In genomic region chr1:186702391-186703255, GRCm38 (mm10) we compare ENCODE assay signal across 8 mouse cellular contexts. TPM values are rescaled to one million over a fixed set of nuclear protein-coding genes. Genes with fewer than 3 reads are reported as not detected.
A peak's percentile ranks its signal among the peaks of the same experiment; 100 is the strongest.
DNase-seq lines count a peak whose midpoint lies in the region; ATAC-seq and TF ChIP-seq lines count a peak whose summit lies in the region.

No protein-coding gene starts in this region.

- no peak overlapping the region for H3ac ChIP-seq in myocyte (ENCODE audit: control insufficient read depth, insufficient read length)

- 14% methylated on average over 15 of the region's 15 CpGs for WGBS in forebrain, embryonic 14.5 days
- WGBS in hindbrain, embryonic 15.5 days, result 18% methylated on average over 15 of the region's 15 CpGs

- H3K36me3 ChIP-seq in forebrain, embryonic 14.5 days (ENCODE audit: control insufficient read depth, insufficient read depth, low read length), result no peaks in the 10 kb centered on the region
- no peaks in the 10 kb centered on the region for H3K36me3 ChIP-seq in hindbrain, embryonic 15.5 days
- no peaks in the 10 kb centered on the region for H3K36me3 ChIP-seq in myocyte (ENCODE audit: control insufficient read depth, insufficient read depth)

- no peak overlapping the region for H3K9ac ChIP-seq in forebrain, embryonic 14.5 days (ENCODE audit: low read length)
- peak overlapping the region; percentile 11 for H3K9ac ChIP-seq in hindbrain, embryonic 15.5 days

- H3K4me2 ChIP-seq in forebrain, embryonic 14.5 days (ENCODE audit: low read length), result peak overlapping the region; percentile 96
- peak overlapping the region; percentile 89 for H3K4me2 ChIP-seq in hindbrain, embryonic 15.5 days
- H3K4me2 ChIP-seq in myocyte (ENCODE audit: low read depth), result peak overlapping the region; percentile 92

- DNase-seq in heart, adult 11 months, result peak; percentile 96
- DNase-seq in heart, postnatal 25 days (ENCODE audit: low spot score), result no peak
- peak; percentile 53 for DNase-seq in forebrain, embryonic 14.5 days (ENCODE audit: low spot score)
- DNase-seq in thymus, postnatal 0 days (ENCODE audit: low spot score), result no peak
- no peak for DNase-seq in adrenal gland, adult 8-10 months
- DNase-seq in cerebellum, postnatal 36 days, result no peak

- TF ChIP-seq POLR2A in myocyte (IDR thresholded peaks at IDR 0.05; ENCODE audit: insufficient read length, low read depth), result peak; percentile 36

- H3K4me3 ChIP-seq in forebrain, embryonic 14.5 days (ENCODE audit: low read depth, low read length), result peak overlapping the region; percentile 64
- peak overlapping the region; percentile 82 for H3K4me3 ChIP-seq in hindbrain, embryonic 15.5 days
- H3K4me3 ChIP-seq in myocyte, result peak overlapping the region; percentile 96

- H3K27ac ChIP-seq in forebrain, embryonic 14.5 days (ENCODE audit: low read depth, low read length), result no peak overlapping the region
- peak overlapping the region; percentile 64 for H3K27ac ChIP-seq in hindbrain, embryonic 15.5 days (replicated peaks)

- no peak for ATAC-seq in forebrain, embryonic 14.5 days
- peak; percentile 39; the same call in 1 of the 2 replicates for ATAC-seq in hindbrain, embryonic 15.5 days (ENCODE audit: low FRiP score, low read depth)

- H3K4me1 ChIP-seq in forebrain, embryonic 14.5 days (ENCODE audit: control insufficient read depth, insufficient read depth, low read length), result peaks cover 6% of the 10 kb centered on the region
- H3K4me1 ChIP-seq in hindbrain, embryonic 15.5 days (replicated peaks), result peaks cover 37% of the 10 kb centered on the region

- no peaks in the 10 kb centered on the region for H3K9me3 ChIP-seq in forebrain, embryonic 14.5 days (replicated peaks; ENCODE audit: control insufficient read depth, low read length)
- no peaks in the 10 kb centered on the region for H3K9me3 ChIP-seq in hindbrain, embryonic 15.5 days

- no peaks in the 10 kb centered on the region for H3K27me3 ChIP-seq in forebrain, embryonic 14.5 days (replicated peaks; ENCODE audit: control insufficient read depth, insufficient read depth, low read length)
- H3K27me3 ChIP-seq in hindbrain, embryonic 15.5 days, result no peaks in the 10 kb centered on the region
- no peaks in the 10 kb centered on the region for H3K27me3 ChIP-seq in myocyte (ENCODE audit: control insufficient read depth, insufficient read depth, insufficient read length)

- intact Hi-C loops in heart, postnatal 25 days (cut with DNase I), result loop anchor here (5.0 to 10.0 kb wide), 3 partner anchors 90 to 588 kb away; partner anchors contain the start of gene Lyplal1

- peaks cover 51% of the 10 kb centered on the region for H3K79me2 ChIP-seq in myocyte (ENCODE audit: control insufficient read depth, insufficient read depth)

TF ChIP-seq in myocyte, 11 proteins besides CTCF, POLR2A, EP300 and RAD21:
- TF ChIP-seq MAX (IDR thresholded peaks at IDR 0.05; ENCODE audit: low read depth) (no peak), TCF12 (IDR thresholded peaks at IDR 0.05; ENCODE audit: insufficient read depth, poor library complexity, severe bottlenecking) (no peak), POLR2AphosphoS2 (IDR thresholded peaks at IDR 0.05; ENCODE audit: insufficient read length, low read depth) (no peak), CEBPB (IDR thresholded peaks at IDR 0.05; ENCODE audit: insufficient read depth, poor library complexity, severe bottlenecking) (no peak), MYOG (IDR thresholded peaks at IDR 0.05; ENCODE audit: control insufficient read depth in 1 of 3, insufficient read depth in 1 of 3, insufficient read length in 2 of 3, low read depth in 2 of 3) (no peak), SRF (IDR thresholded peaks at IDR 0.05; ENCODE audit: control insufficient read depth, insufficient read length, low read depth) (no peak)

RNA-seq across cellular contexts. Expression of gene Tgfb2, which starts 3.2 kb away (rescaled TPM):
- 1 to 10 TPM; 5.3 to 6.5 TPM for total RNA-seq in heart, postnatal 25 days (2021)
- polyA plus RNA-seq in forebrain, embryonic 14.5 days (2014; fragmentation: Nextera tagmentation; extraction: Ambion mirVana), result 12.4 and 14.4 TPM in 2 replicates
- 27.0 and 36.2 TPM in 2 replicates for polyA plus RNA-seq in hindbrain, embryonic 15.5 days (2015; fragmentation: Nextera tagmentation; extraction: Ambion mirVana)
- 9.3 TPM for polyA plus RNA-seq in myocyte (2012; fragmentation: generic; extraction: Trizol)
- 2.4 and 2.5 TPM in 2 replicates for polyA plus RNA-seq in thymus, postnatal 0 days (2015; fragmentation: Nextera tagmentation; extraction: Ambion mirVana)
- 1 to 10 TPM; 1.7 to 3.1 (median 2.2) TPM for total RNA-seq in adrenal gland, adult 8-10 months (2022)

RNA-seq across cellular contexts. Expression of gene Rrp15, which starts 46.5 kb away (rescaled TPM):
- 1 to 10 TPM; 8.4 to 9.2 TPM for total RNA-seq in heart, postnatal 25 days (2021)
- polyA plus RNA-seq in forebrain, embryonic 14.5 days (2014; fragmentation: Nextera tagmentation; extraction: Ambion mirVana), result 35.6 and 40.4 TPM in 2 replicates
- polyA plus RNA-seq in hindbrain, embryonic 15.5 days (2015; fragmentation: Nextera tagmentation; extraction: Ambion mirVana), result 30.8 and 31.4 TPM in 2 replicates
- polyA plus RNA-seq in myocyte (2012; fragmentation: generic; extraction: Trizol), result 19.9 TPM
- 55.3 and 62.8 TPM in 2 replicates for polyA plus RNA-seq in thymus, postnatal 0 days (2015; fragmentation: Nextera tagmentation; extraction: Ambion mirVana)
- 10 to 100 TPM; 21.8 to 26.4 (median 23.7) TPM for total RNA-seq in adrenal gland, adult 8-10 months (2022)

Comparison
In these comparisons a context has a peak if more than half of its experiments do, and no peak if none do; other contexts are left out.
1. DNase-seq: peak in heart, adult 11 months (single experiment) and forebrain, embryonic 14.5 days (single experiment); none in heart, postnatal 25 days (single experiment), thymus, postnatal 0 days (single experiment), adrenal gland, adult 8-10 months (single experiment) and cerebellum, postnatal 36 days (0 of 2).
2. Peak in every context shown above with its lines, with median percentiles within 50 percentile points of each other: H3K4me2 ChIP-seq and H3K4me3 ChIP-seq.